Mouse (Mus musculus) thymus, postnatal 10 days (tissue): Measurements from ENCODE around the gene Pdxdc1.
A peak's percentile ranks its signal among the peaks of the same experiment; 100 is the strongest.
"Not testable (repeated sequence)": the region's sequence is repeated elsewhere in the genome, so short reads cannot be mapped to it uniquely, and the experiment has no call there.

Experiments
- DNase-seq, 2 experiments: peaks; one replicate each; pipeline ENCODE4 v3.0.0; 2021; ENCODE audit warnings: low spot score in 2 of 2

Pdxdc1 gene

GRCm38 (mm10) chr16:13818560-13819393 is 84.2 kb downstream of the Pdxdc1 start, which contains the start of gene Ntan1:
Gene Ntan1, plus strand, starts transcription at chr16:13818845.
- DNase-seq = peak; percentile 87 to 89

GRCm38 (mm10) chr16:13813200-13813599 is 89.7 kb downstream of the Pdxdc1 start:
- DNase-seq = no peak

GRCm38 (mm10) chr16:13812152-13812551 is 90.8 kb downstream of the Pdxdc1 start:
- DNase-seq = no peak

- no peak for DNase-seq
These were observed 94.5 kb downstream of the Pdxdc1 start for GRCm38 (mm10) chr16:13808410-13808809.

- no peak for DNase-seq
These were observed 95.3 kb downstream of the Pdxdc1 start for GRCm38 (mm10) chr16:13807616-13808015.

- no peak for DNase-seq
These were observed 98.3 kb downstream of the Pdxdc1 start for GRCm38 (mm10) chr16:13804666-13805065.

- DNase-seq = no peak
These were observed 101.7 kb downstream of the Pdxdc1 start for GRCm38 (mm10) chr16:13801231-13801630.

GRCm38 (mm10) chr16:13796746-13797175 is 106.2 kb downstream of the Pdxdc1 start:
- no peak for DNase-seq

- not testable (repeated sequence) for DNase-seq
These were observed 109.5 kb downstream of the Pdxdc1 start for GRCm38 (mm10) chr16:13793441-13793840.

- DNase-seq = no peak
These were observed 117.0 kb downstream of the Pdxdc1 start for GRCm38 (mm10) chr16:13785932-13786331.
